Mouse (Mus musculus) heart, adult 2 months (tissue): ENCODE results near the gene Ccdc65.

Experiments used
- CTCF ChIP-seq: fragments of 200-600 bp; IDR thresholded peaks from 2 replicates; pipeline ENCODE4 v1.8.1; 2022; ENCODE audit warnings: antibody characterized with exemption, mild to moderate bottlenecking, moderate library complexity
- EP300 ChIP-seq: fragments of 200-500 bp; IDR thresholded peaks from 2 replicates; pipeline ENCODE4 v1.6.1; 2011; ENCODE audit warnings: low read depth, low read length, control low read depth; ENCODE audit not compliant: insufficient read depth
- POLR2A ChIP-seq: fragments of 200-500 bp; IDR thresholded peaks from 2 replicates; pipeline ENCODE4 v1.6.1; 2011; ENCODE audit warnings: mild to moderate bottlenecking, low read depth, low read length, control low read depth; ENCODE audit not compliant: insufficient read depth

DNA sequence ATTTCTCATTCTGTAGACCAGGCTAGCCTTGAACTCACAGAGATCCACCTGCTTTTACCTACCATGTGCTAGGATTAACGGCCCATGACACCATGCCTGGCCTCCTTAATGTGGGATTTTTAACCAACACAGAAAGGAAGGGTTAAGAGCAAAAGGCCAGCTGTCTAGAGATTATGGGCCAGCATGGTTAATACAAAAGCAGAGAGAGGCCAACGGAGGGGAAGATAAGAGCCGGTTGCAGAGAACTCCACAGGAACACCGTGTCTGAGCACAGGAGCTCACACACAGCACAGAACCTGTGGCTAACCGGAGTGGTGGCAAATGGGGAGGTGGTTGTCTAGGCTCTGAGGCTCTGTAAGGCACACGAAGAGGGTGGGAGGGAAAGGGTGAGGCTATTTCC, 25.4 kb downstream of the Ccdc65 start:
- no peak for TF ChIP-seq EP300
- no peak for TF ChIP-seq CTCF
- no peak for TF ChIP-seq POLR2A
